Comparison of ENCODE assay signal across 10 mouse cellular contexts in genomic region chr7:4124856-4125255, GRCm38 (mm10). TPM values are rescaled to one million over a fixed set of nuclear protein-coding genes. Genes with fewer than 3 reads are reported as not detected.
DNase-seq lines count a peak whose midpoint lies in the region; ATAC-seq and TF ChIP-seq lines count a peak whose summit lies in the region.
"Had no signal": no experiment of that assay in that cellular context is flagged by ENCODE, and none has a peak within 500 bp of the region (broad histone marks: within the 10 kb centered on the region; RNA-seq: fewer than 3 reads in every experiment).

No protein-coding gene starts in this region.

- TF ChIP-seq CTCF in layer of hippocampus, adult 2 months (conservative IDR thresholded peaks at IDR 0.05) = no peak
- no peak for TF ChIP-seq CTCF in gastrocnemius, adult 2 months (IDR thresholded peaks at IDR 0.05)

- ATAC-seq in neural tube, embryonic 14.5 days (ENCODE audit: low read depth) = no peak

- H3K4me1 ChIP-seq in forebrain, embryonic 10.5 days = peaks cover 62% of the 10 kb centered on the region
- peaks cover 10% of the 10 kb centered on the region for H3K4me1 ChIP-seq in limb, embryonic 10.5 days
- peaks cover 7% of the 10 kb centered on the region; the same call in 1 of the 2 replicates for H3K4me1 ChIP-seq in neural tube, embryonic 14.5 days (ENCODE audit: control insufficient read depth, insufficient read depth, low read length)
- H3K4me1 ChIP-seq: heart, embryonic 12.5 days had no signal

- peak overlapping the region; percentile 32 for H3K4me3 ChIP-seq in layer of hippocampus, adult 2 months
- H3K4me3 ChIP-seq in forebrain, embryonic 10.5 days = peak overlapping the region; percentile 81
- H3K4me3 ChIP-seq in limb, embryonic 10.5 days = peak overlapping the region; percentile 33; the same call in 1 of the 2 replicates
- H3K4me3 ChIP-seq in neural tube, embryonic 14.5 days (ENCODE audit: low read depth, low read length) = no peak overlapping the region; the same call in 1 of the 2 replicates
- H3K4me3 ChIP-seq in gastrocnemius, adult 2 months = no peak overlapping the region
- H3K4me3 ChIP-seq: heart, embryonic 12.5 days had no signal

- H3K9ac ChIP-seq in neural tube, embryonic 14.5 days (replicated peaks; ENCODE audit: low read depth, low read length) = peak overlapping the region; percentile 0; the same call in 1 of the 2 replicates
- H3K9ac ChIP-seq: heart, embryonic 12.5 days had no signal

- no peak for DNase-seq in layer of hippocampus, adult 2 months (ENCODE audit: low spot score in 2 of 2)
- no peak for DNase-seq in layer of hippocampus, adult 9-11 months
- DNase-seq in forebrain, embryonic 10.5 days (ENCODE audit: extremely low spot score, low spot score) = no peak
- no peak for DNase-seq in limb, embryonic 10.5 days (ENCODE audit: low spot score)
- no peak for DNase-seq in Muller cell, postnatal 12 days (ENCODE audit: inconsistent ontology term)
- no peak for DNase-seq in cerebellum, postnatal 25 days
- DNase-seq in gastrocnemius, adult 2 months = no peak

- H3K27ac ChIP-seq in layer of hippocampus, adult 2 months = peak overlapping the region; percentile 99
- peak overlapping the region; percentile 93 for H3K27ac ChIP-seq in forebrain, embryonic 10.5 days
- no peak overlapping the region for H3K27ac ChIP-seq in limb, embryonic 10.5 days
- peak overlapping the region; percentile 79 for H3K27ac ChIP-seq in neural tube, embryonic 14.5 days (ENCODE audit: low read depth, low read length)
- H3K27ac ChIP-seq in gastrocnemius, adult 2 months = no peak overlapping the region

- WGBS in forebrain, embryonic 10.5 days = 6% methylated on average over 5 of the region's 5 CpGs
- 18% methylated on average over 5 of the region's 5 CpGs for WGBS in limb, embryonic 10.5 days
- 9% methylated on average over 5 of the region's 5 CpGs for WGBS in neural tube, embryonic 14.5 days

- peaks cover 49% of the 10 kb centered on the region for H3K36me3 ChIP-seq in forebrain, embryonic 10.5 days (replicated peaks)
- H3K36me3 ChIP-seq in limb, embryonic 10.5 days = no peaks in the 10 kb centered on the region
- 0 out of 2 replicates have a peak, but pooled peaks cover 3% of the 10 kb centered on the region for H3K36me3 ChIP-seq in neural tube, embryonic 14.5 days (ENCODE audit: control insufficient read depth, insufficient read depth, low read length)
- H3K36me3 ChIP-seq: heart, embryonic 12.5 days had no signal

- peaks cover 17% of the 10 kb centered on the region for H3K27me3 ChIP-seq in forebrain, embryonic 10.5 days (ENCODE audit: poor library complexity, severe bottlenecking)
- peaks cover 35% of the 10 kb centered on the region for H3K27me3 ChIP-seq in limb, embryonic 10.5 days (ENCODE audit: low read depth, poor library complexity, severe bottlenecking)
- H3K27me3 ChIP-seq in neural tube, embryonic 14.5 days (ENCODE audit: control insufficient read depth, insufficient read depth, low read length) = no peaks in the 10 kb centered on the region
- H3K27me3 ChIP-seq: CH12.LX had no signal

- no peaks in the 10 kb centered on the region for H3K9me3 ChIP-seq in forebrain, embryonic 10.5 days
- no peaks in the 10 kb centered on the region for H3K9me3 ChIP-seq in limb, embryonic 10.5 days (replicated peaks)
- no peaks in the 10 kb centered on the region for H3K9me3 ChIP-seq in neural tube, embryonic 14.5 days (ENCODE audit: control insufficient read depth, low read length)
- H3K9me3 ChIP-seq: heart, embryonic 12.5 days had no signal

- intact Hi-C loops in gastrocnemius, adult 2 months (cut with DNase I) = no loop called here

- peak overlapping the region; percentile 44; the same call in 1 of the 2 replicates for H3K4me2 ChIP-seq in neural tube, embryonic 14.5 days (ENCODE audit: low read depth, low read length)

RNA-seq across cellular contexts. Expression of gene Ttyh1, which starts 5.6 kb away (rescaled TPM):
- 100 to 1,000 TPM; 526 to 562 TPM for total RNA-seq in layer of hippocampus, adult 2 months (2021)
- 32.6 and 33.0 TPM in 2 replicates for polyA plus RNA-seq in forebrain, embryonic 10.5 days (2016; fragmentation: Nextera tagmentation; extraction: Ambion mirVana)
- polyA plus RNA-seq in limb, embryonic 10.5 days (2016; fragmentation: Nextera tagmentation; extraction: Ambion mirVana) = 0.79 and 1.2 TPM in 2 replicates
- 149 and 151 TPM in 2 replicates for polyA plus RNA-seq in neural tube, embryonic 14.5 days (2014; fragmentation: Nextera tagmentation; extraction: Ambion mirVana)
- total RNA-seq in gastrocnemius, adult 2 months (2021) = 1 to 10 TPM; 1.8 to 4.7 TPM

RNA-seq across cellular contexts. Expression of gene Leng8, which starts 12.0 kb away (rescaled TPM):
- 100 to 1,000 TPM; 189 to 218 TPM for total RNA-seq in layer of hippocampus, adult 2 months (2021)
- 60.6 and 61.5 TPM in 2 replicates for polyA plus RNA-seq in forebrain, embryonic 10.5 days (2016; fragmentation: Nextera tagmentation; extraction: Ambion mirVana)
- 61.7 and 75.9 TPM in 2 replicates for polyA plus RNA-seq in limb, embryonic 10.5 days (2016; fragmentation: Nextera tagmentation; extraction: Ambion mirVana)
- polyA plus RNA-seq in neural tube, embryonic 14.5 days (2014; fragmentation: Nextera tagmentation; extraction: Ambion mirVana) = 62.4 and 68.1 TPM in 2 replicates
- 10 to 100 TPM; 44.5 to 45.4 TPM for total RNA-seq in gastrocnemius, adult 2 months (2021)

RNA-seq across cellular contexts. Expression of gene Leng9, which starts 25.3 kb away (rescaled TPM):
- 1 to 10 TPM; 5.6 to 6.6 TPM for total RNA-seq in layer of hippocampus, adult 2 months (2021)
- polyA plus RNA-seq in forebrain, embryonic 10.5 days (2016; fragmentation: Nextera tagmentation; extraction: Ambion mirVana) = 1.7 and 1.8 TPM in 2 replicates
- polyA plus RNA-seq in limb, embryonic 10.5 days (2016; fragmentation: Nextera tagmentation; extraction: Ambion mirVana) = 1.2 and 2.0 TPM in 2 replicates
- 4.1 and 4.6 TPM in 2 replicates for polyA plus RNA-seq in neural tube, embryonic 14.5 days (2014; fragmentation: Nextera tagmentation; extraction: Ambion mirVana)
- 1 to 10 TPM; 2.1 to 2.2 TPM for total RNA-seq in gastrocnemius, adult 2 months (2021)

RNA-seq across cellular contexts. Expression of gene Cdc42ep5, which starts 39.8 kb away (rescaled TPM):
- total RNA-seq in layer of hippocampus, adult 2 months (2021) = 1 to 10 TPM; 1.1 to 1.7 TPM
- polyA plus RNA-seq in forebrain, embryonic 10.5 days (2016; fragmentation: Nextera tagmentation; extraction: Ambion mirVana) = 18.3 and 22.1 TPM in 2 replicates
- polyA plus RNA-seq in limb, embryonic 10.5 days (2016; fragmentation: Nextera tagmentation; extraction: Ambion mirVana) = 23.5 and 32.3 TPM in 2 replicates
- 3.0 and 9.8 TPM in 2 replicates for polyA plus RNA-seq in neural tube, embryonic 14.5 days (2014; fragmentation: Nextera tagmentation; extraction: Ambion mirVana)
- 1 to 10 TPM; 1.4 to 2.0 TPM for total RNA-seq in gastrocnemius, adult 2 months (2021)

Comparison
In these comparisons a context has a peak if more than half of its experiments do, and no peak if none do; other contexts are left out.
1. H3K27ac ChIP-seq: peak in layer of hippocampus, adult 2 months (single experiment), forebrain, embryonic 10.5 days (single experiment) and neural tube, embryonic 14.5 days (single experiment); none in limb, embryonic 10.5 days (single experiment) and gastrocnemius, adult 2 months (single experiment).
2. H3K4me3 ChIP-seq: peak in layer of hippocampus, adult 2 months (single experiment), forebrain, embryonic 10.5 days (single experiment) and limb, embryonic 10.5 days (single experiment); none in neural tube, embryonic 14.5 days (single experiment) and gastrocnemius, adult 2 months (single experiment).
3. RNA of gene Ttyh1, which starts 5.6 kb away (polyA plus RNA-seq): 149 to 151 TPM in neural tube, embryonic 14.5 days and 32.6 to 33.0 TPM in forebrain, embryonic 10.5 days; 0.79 to 1.2 TPM in limb, embryonic 10.5 days; every median in the first group is over 10 times any median in the second.